Mouse (Mus musculus): ENCODE results near the gene Odc1. TPM values are rescaled to one million over a fixed set of nuclear protein-coding genes. Genes with fewer than 3 reads are reported as not detected.

The Odc1 gene
- polyA plus RNA-seq (2012; rRNA removed), result 384 and 398 TPM in 2 replicates

- peak within 1 kb of the TSS; percentile 98 for H3K4me3 ChIP-seq (ENCODE audit: control insufficient read depth, low read depth, low read length)
- TF ChIP-seq CTCF (IDR thresholded peaks at IDR 0.05; ENCODE audit: control insufficient read depth, insufficient read depth, insufficient replicate concordance, low read depth, low read length) (no peak), POLR2A (IDR thresholded peaks at IDR 0.05; ENCODE audit: control insufficient read depth, low read depth, low read length) (peak; percentile 67)
- H3K27me3 ChIP-seq (ENCODE audit: control insufficient read depth, insufficient read depth, low read length), result no peaks in the 10 kb centered on the region
- no peaks in the 10 kb centered on the region for H3K36me3 ChIP-seq (ENCODE audit: control insufficient read depth, insufficient read depth, low read length)
- peak within 1 kb of the TSS; percentile 93 for H3K27ac ChIP-seq (ENCODE audit: control insufficient read depth, insufficient read depth, low read depth, low read length)
- peaks cover 3% of the 10 kb centered on the region for H3K4me1 ChIP-seq (ENCODE audit: control insufficient read depth, insufficient read depth, low read length)
Measured at GRCm38 (mm10) chr12:17544209-17545106, at the start of gene Odc1. TSS of gene Odc1 (plus strand) at chr12:17544794.

- H3K27ac ChIP-seq (ENCODE audit: control insufficient read depth, insufficient read depth, low read depth, low read length), result no peak overlapping the region
- H3K4me1 ChIP-seq (ENCODE audit: control insufficient read depth, insufficient read depth, low read length), result no peaks in the 10 kb centered on the region
- TF ChIP-seq CTCF (IDR thresholded peaks at IDR 0.05; ENCODE audit: control insufficient read depth, insufficient read depth, insufficient replicate concordance, low read depth, low read length) (no peak), POLR2A (IDR thresholded peaks at IDR 0.05; ENCODE audit: control insufficient read depth, low read depth, low read length) (no peak)
- no peaks in the 10 kb centered on the region for H3K36me3 ChIP-seq (ENCODE audit: control insufficient read depth, insufficient read depth, low read length)
- H3K4me3 ChIP-seq (ENCODE audit: control insufficient read depth, low read depth, low read length), result no peak overlapping the region
- H3K27me3 ChIP-seq (ENCODE audit: control insufficient read depth, insufficient read depth, low read length), result no peaks in the 10 kb centered on the region
Measured at GRCm38 (mm10) chr12:17494809-17495208, 49.8 kb upstream of the Odc1 start.

DNA sequence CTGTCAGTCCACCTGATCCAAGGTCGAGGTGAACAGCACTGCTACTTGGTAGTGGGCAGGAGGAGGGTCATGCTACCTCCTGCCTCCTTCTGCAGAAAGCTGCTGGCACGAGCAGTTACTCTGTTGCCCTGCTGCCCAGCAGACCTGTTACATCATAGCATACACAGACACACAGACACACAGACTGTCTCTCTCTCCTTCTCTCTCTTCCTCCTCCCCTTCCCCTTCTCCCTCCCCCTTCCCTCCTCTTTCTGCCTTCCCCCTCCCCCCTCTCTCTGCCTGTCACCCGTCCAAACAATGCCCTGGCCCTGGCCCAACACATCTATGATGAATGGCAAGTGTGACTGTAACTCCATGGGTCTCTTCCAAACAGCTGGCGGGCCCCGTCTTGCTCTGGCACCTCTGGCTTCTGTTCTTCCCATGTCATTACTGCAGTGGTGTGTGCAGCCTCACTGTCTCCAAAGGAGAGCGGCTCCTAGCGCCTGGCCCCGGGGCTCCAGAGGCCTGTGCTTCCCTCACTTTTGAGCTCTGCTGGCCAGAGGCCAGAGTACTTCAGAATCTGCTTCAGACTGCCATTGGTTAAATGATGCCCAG, 48.6 kb upstream of the Odc1 start:
- no peaks in the 10 kb centered on the region for H3K4me1 ChIP-seq (ENCODE audit: control insufficient read depth, insufficient read depth, low read length)
- H3K27ac ChIP-seq (ENCODE audit: control insufficient read depth, insufficient read depth, low read depth, low read length), result no peak overlapping the region
- H3K4me3 ChIP-seq (ENCODE audit: control insufficient read depth, low read depth, low read length), result no peak overlapping the region

GRCm38 (mm10) chr12:17505620-17506074, 38.9 kb upstream of the Odc1 start:
- Histone ChIP-seq H3K4me3 (ENCODE audit: control insufficient read depth, low read depth, low read length) (no peak overlapping the region), H3K27me3 (ENCODE audit: control insufficient read depth, insufficient read depth, low read length) (no peaks in the 10 kb centered on the region), H3K36me3 (ENCODE audit: control insufficient read depth, insufficient read depth, low read length) (no peaks in the 10 kb centered on the region), H3K27ac (ENCODE audit: control insufficient read depth, insufficient read depth, low read depth, low read length) (no peak overlapping the region), H3K4me1 (ENCODE audit: control insufficient read depth, insufficient read depth, low read length) (no peaks in the 10 kb centered on the region; the same call in 1 of the 2 replicates)
- TF ChIP-seq POLR2A (IDR thresholded peaks at IDR 0.05; ENCODE audit: control insufficient read depth, low read depth, low read length) (no peak), CTCF (IDR thresholded peaks at IDR 0.05; ENCODE audit: control insufficient read depth, insufficient read depth, insufficient replicate concordance, low read depth, low read length) (no peak)

More for the DNA sequence above, 48.6 kb upstream of the Odc1 start:
- Histone ChIP-seq H3K27me3 (ENCODE audit: control insufficient read depth, insufficient read depth, low read length) (no peaks in the 10 kb centered on the region), H3K36me3 (ENCODE audit: control insufficient read depth, insufficient read depth, low read length) (no peaks in the 10 kb centered on the region)
- TF ChIP-seq POLR2A (IDR thresholded peaks at IDR 0.05; ENCODE audit: control insufficient read depth, low read depth, low read length) (no peak), CTCF (IDR thresholded peaks at IDR 0.05; ENCODE audit: control insufficient read depth, insufficient read depth, insufficient replicate concordance, low read depth, low read length) (no peak)

DNA sequence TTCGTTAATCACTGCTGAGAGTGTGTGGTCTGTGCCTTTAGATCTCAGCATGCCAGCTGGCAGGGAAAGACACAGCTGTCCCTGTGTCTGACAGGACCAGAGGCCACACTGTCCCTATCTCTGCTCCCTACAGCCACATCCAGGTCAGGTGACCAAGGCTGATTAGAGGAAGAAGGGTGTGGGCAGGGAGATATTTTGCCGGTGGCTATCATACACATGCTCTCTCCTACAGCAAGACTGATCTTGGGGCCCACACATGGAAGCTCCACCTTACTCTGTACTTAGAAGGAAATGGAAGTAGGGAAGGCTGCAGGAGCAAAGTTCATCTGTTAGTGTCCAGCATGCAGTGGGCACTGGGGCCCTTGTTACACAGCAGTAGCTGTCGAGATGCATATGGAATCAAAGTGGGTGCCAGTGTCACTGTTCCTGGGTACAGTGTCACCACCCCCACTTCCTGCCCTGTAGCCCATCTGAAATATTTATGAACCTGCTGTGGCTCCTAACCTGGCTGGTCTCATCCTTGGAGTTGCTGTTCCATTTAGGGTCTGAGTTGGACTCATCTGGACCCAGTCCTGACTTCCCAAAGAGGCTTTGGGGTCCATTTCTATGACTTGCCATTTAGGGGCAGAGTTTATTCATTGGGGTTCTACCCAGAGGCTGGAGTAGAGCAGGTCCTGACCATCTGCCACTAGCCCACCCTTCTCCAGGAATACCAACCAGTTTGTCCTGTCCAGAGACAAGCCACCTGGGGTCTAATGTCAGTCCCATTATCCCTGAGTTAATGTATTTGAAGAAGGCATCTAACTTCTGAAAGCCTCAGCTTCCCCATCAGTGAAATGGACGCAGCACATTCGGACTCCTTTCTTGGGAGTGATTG, 38.2 kb upstream of the Odc1 start:
- Histone ChIP-seq H3K27ac (ENCODE audit: control insufficient read depth, insufficient read depth, low read depth, low read length) (no peak overlapping the region), H3K27me3 (ENCODE audit: control insufficient read depth, insufficient read depth, low read length) (no peaks in the 10 kb centered on the region), H3K36me3 (ENCODE audit: control insufficient read depth, insufficient read depth, low read length) (no peaks in the 10 kb centered on the region), H3K4me1 (ENCODE audit: control insufficient read depth, insufficient read depth, low read length) (no peaks in the 10 kb centered on the region; the same call in 1 of the 2 replicates), H3K4me3 (ENCODE audit: control insufficient read depth, low read depth, low read length) (no peak overlapping the region)
- no peak for TF ChIP-seq CTCF (IDR thresholded peaks at IDR 0.05; ENCODE audit: control insufficient read depth, insufficient read depth, insufficient replicate concordance, low read depth, low read length)
- TF ChIP-seq POLR2A (IDR thresholded peaks at IDR 0.05; ENCODE audit: control insufficient read depth, low read depth, low read length), result no peak

DNA sequence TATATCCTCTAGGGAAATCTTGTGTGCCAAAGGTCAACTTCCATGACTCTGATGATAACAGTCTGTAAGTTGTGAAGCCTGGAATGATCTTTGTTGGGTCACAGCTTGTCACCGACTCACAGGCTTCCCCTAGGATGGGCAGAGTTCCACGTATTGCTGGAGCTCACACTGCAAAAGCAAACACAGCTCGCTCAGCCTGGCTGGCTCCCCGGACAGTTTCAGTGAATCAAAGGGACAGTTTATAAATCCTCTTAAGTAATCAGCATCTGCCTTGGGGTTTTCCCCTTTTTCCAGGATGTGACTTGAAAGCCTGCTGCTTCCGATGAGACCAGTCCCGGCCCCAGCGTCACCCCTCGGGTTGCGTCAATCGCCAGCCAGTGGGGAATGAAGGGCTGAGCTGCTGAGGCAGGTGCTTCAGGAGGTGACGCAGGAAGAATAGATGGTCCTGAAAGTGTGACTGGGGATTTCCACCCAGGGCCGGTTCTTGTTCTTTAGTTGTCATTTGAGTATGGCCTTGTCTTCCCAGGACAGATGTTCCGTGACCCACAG, 37.5 kb upstream of the Odc1 start:
- H3K27me3 ChIP-seq (ENCODE audit: control insufficient read depth, insufficient read depth, low read length), result no peaks in the 10 kb centered on the region
- H3K27ac ChIP-seq (ENCODE audit: control insufficient read depth, insufficient read depth, low read depth, low read length), result no peak overlapping the region
- H3K4me3 ChIP-seq (ENCODE audit: control insufficient read depth, low read depth, low read length), result no peak overlapping the region
- H3K4me1 ChIP-seq (ENCODE audit: control insufficient read depth, insufficient read depth, low read length), result no peaks in the 10 kb centered on the region; the same call in 1 of the 2 replicates
- no peak for TF ChIP-seq POLR2A (IDR thresholded peaks at IDR 0.05; ENCODE audit: control insufficient read depth, low read depth, low read length)
- no peak for TF ChIP-seq CTCF (IDR thresholded peaks at IDR 0.05; ENCODE audit: control insufficient read depth, insufficient read depth, insufficient replicate concordance, low read depth, low read length)
- no peaks in the 10 kb centered on the region for H3K36me3 ChIP-seq (ENCODE audit: control insufficient read depth, insufficient read depth, low read length)
